Mouse (Mus musculus): Measurements from ENCODE around the gene Gm49320.

DNA sequence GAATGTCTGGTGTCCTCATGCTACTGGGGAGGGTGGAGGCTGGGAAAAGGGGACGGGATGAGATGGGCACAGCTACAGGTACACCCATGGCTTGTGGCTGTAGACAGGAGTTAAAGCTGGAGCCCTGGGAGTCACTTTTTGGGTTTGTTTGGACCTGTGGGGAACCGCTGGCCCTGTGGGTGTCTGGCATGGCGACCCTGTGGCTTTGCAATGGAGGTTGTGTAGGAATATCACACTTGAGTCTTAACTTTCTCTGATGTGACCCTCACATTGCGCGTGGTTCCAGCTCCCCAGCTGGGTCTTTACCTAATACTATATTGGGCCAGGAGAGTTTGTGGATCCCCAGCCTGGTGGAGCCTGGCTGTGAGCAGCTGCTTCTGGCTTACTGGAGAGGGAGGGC lies 6.4 kb downstream of the Gm49320 start:
- TF ChIP-seq CTCF (IDR thresholded peaks at IDR 0.05; ENCODE audit: borderline replicate concordance, control insufficient read depth, extremely low read depth, insufficient read depth, low read length, poor library complexity), result no peak
- TF ChIP-seq POLR2A (IDR thresholded peaks at IDR 0.05; ENCODE audit: control insufficient read depth, extremely low read depth, insufficient read depth, low read length, poor library complexity), result no peak

All from thymus, adult 2 months (tissue).